Mouse (Mus musculus) frontal cortex, postnatal 36 days (tissue): ENCODE results near the gene Pdia5.

Source experiments
- DNase-seq, 2 experiments: peaks; one replicate each; pipeline ENCODE4 v3.0.0; 2022; ENCODE audit warnings: low spot score in 2 of 2

Gene Pdia5

GRCm38 (mm10) chr16:35490231-35491070 is at the start of gene Pdia5:
TSS of gene Pdia5 (minus strand) at chr16:35490873.
- peak; percentile 88 to 89 for DNase-seq

- DNase-seq: no peak
Observed at GRCm38 (mm10) chr16:35539041-35539440, 48.4 kb upstream of the Pdia5 start.

- DNase-seq: peak in 1 of 2 experiments; percentile 21
Observed at GRCm38 (mm10) chr16:35537651-35538050, 47.0 kb upstream of the Pdia5 start.

- no peak for DNase-seq
Observed at GRCm38 (mm10) chr16:35534630-35535029, 44.0 kb upstream of the Pdia5 start.

GRCm38 (mm10) chr16:35524200-35524599 is 33.5 kb upstream of the Pdia5 start:
- no peak for DNase-seq

- no peak for DNase-seq
Observed at GRCm38 (mm10) chr16:35519245-35519644, 28.6 kb upstream of the Pdia5 start.

GRCm38 (mm10) chr16:35517976-35518951 is 27.6 kb upstream of the Pdia5 start:
- no peak for DNase-seq

- DNase-seq: no peak
Observed at GRCm38 (mm10) chr16:35515977-35516612, 25.4 kb upstream of the Pdia5 start.

- no peak for DNase-seq
Observed at GRCm38 (mm10) chr16:35509331-35510070, 18.8 kb upstream of the Pdia5 start.

GRCm38 (mm10) chr16:35508581-35508980 is 17.9 kb upstream of the Pdia5 start:
- DNase-seq: no peak

- no peak for DNase-seq
Observed at GRCm38 (mm10) chr16:35505786-35506185, 15.1 kb upstream of the Pdia5 start.

GRCm38 (mm10) chr16:35504266-35504665 is 13.6 kb upstream of the Pdia5 start:
- no peak for DNase-seq

- DNase-seq: no peak
Observed at GRCm38 (mm10) chr16:35502456-35502855, 11.8 kb upstream of the Pdia5 start.

GRCm38 (mm10) chr16:35501106-35501760 is 10.6 kb upstream of the Pdia5 start:
- DNase-seq: no peak

- DNase-seq: no peak
Observed at GRCm38 (mm10) chr16:35500342-35500741, 9.7 kb upstream of the Pdia5 start.

GRCm38 (mm10) chr16:35489793-35490192 is 880 bp downstream of the Pdia5 start:
- no peak for DNase-seq

- no peak for DNase-seq
Observed at GRCm38 (mm10) chr16:35489066-35489718, 1.5 kb downstream of the Pdia5 start.

GRCm38 (mm10) chr16:35487776-35488175 is 2.9 kb downstream of the Pdia5 start:
- DNase-seq: no peak

- DNase-seq: no peak
Observed at GRCm38 (mm10) chr16:35487056-35487455, 3.6 kb downstream of the Pdia5 start.

- peak in 1 of 2 experiments; percentile 31 for DNase-seq
Observed at GRCm38 (mm10) chr16:35485711-35486110, 5.0 kb downstream of the Pdia5 start.
